Mouse (Mus musculus): ENCODE measurements around the gene Hmgb4.

- TF ChIP-seq GATA1 (IDR thresholded peaks at IDR 0.05; ENCODE audit: low read length) (no peak), TAL1 (IDR thresholded peaks at IDR 0.05; ENCODE audit: low read length) (no peak)
Observed at GRCm38 (mm10) chr4:128275116-128275515, 14.4 kb upstream of the Hmgb4 start.
